17 mouse cellular contexts compared by ENCODE assay signal in genomic region chr6:107605151-107605550, GRCm38 (mm10).
"Had no signal": no experiment of that assay in that cellular context is flagged by ENCODE, and none has a peak within 500 bp of the region (broad histone marks: within the 10 kb centered on the region; RNA-seq: fewer than 3 reads in every experiment).

No protein-coding gene starts in this region.

- H3K4me2 ChIP-seq: lung, embryonic 14.5 days; midbrain, embryonic 12.5 days; neural tube, embryonic 13.5 days; neural tube, embryonic 15.5 days; stomach, embryonic 15.5 days had no signal

- ATAC-seq: midbrain, embryonic 16.5 days had no signal

- DNase-seq: lung, adult 18-20 months; lung, embryonic 14.5 days; lung, postnatal 10 days; lung, postnatal 4 days; midbrain, embryonic 14.5 days; right cerebral cortex, postnatal 14 days; thymus, adult 2 months; thymus, postnatal 25 days; thymus, postnatal 4 days had no signal

- H3K9ac ChIP-seq: lung, embryonic 14.5 days; midbrain, embryonic 12.5 days; neural tube, embryonic 13.5 days; neural tube, embryonic 15.5 days; stomach, embryonic 15.5 days had no signal

- H3K4me3 ChIP-seq: midbrain, embryonic 10.5 days; midbrain, embryonic 12.5 days; myocyte; neural tube, embryonic 13.5 days; neural tube, embryonic 15.5 days; stomach, embryonic 15.5 days had no signal

- H3K9me3 ChIP-seq: midbrain, embryonic 10.5 days; midbrain, embryonic 12.5 days; neural tube, embryonic 13.5 days; neural tube, embryonic 15.5 days; stomach, embryonic 15.5 days had no signal

- H3K36me3 ChIP-seq: midbrain, embryonic 10.5 days; midbrain, embryonic 12.5 days; neural tube, embryonic 13.5 days; neural tube, embryonic 15.5 days; stomach, embryonic 15.5 days had no signal

- H3K4me1 ChIP-seq: midbrain, embryonic 10.5 days; midbrain, embryonic 12.5 days; neural tube, embryonic 13.5 days; neural tube, embryonic 15.5 days; stomach, embryonic 15.5 days had no signal

- H3K27me3 ChIP-seq: midbrain, embryonic 12.5 days; neural tube, embryonic 13.5 days; neural tube, embryonic 15.5 days; stomach, embryonic 15.5 days had no signal

- H3K27ac ChIP-seq: midbrain, embryonic 10.5 days; midbrain, embryonic 12.5 days; neural tube, embryonic 13.5 days; neural tube, embryonic 15.5 days; stomach, embryonic 15.5 days; stomach, postnatal 0 days had no signal
